Mouse (Mus musculus) natural killer cell, adult 2 months (primary cell): ENCODE results near the gene Rpia.
A peak's percentile ranks its signal among the peaks of the same experiment; 100 is the strongest.

Experiments
- DNase-seq, 2 experiments: peaks; one replicate each; pipeline ENCODE4 v3.0.0; 2022; ENCODE audit warnings: low spot score in 2 of 2

The Rpia gene

DNA sequence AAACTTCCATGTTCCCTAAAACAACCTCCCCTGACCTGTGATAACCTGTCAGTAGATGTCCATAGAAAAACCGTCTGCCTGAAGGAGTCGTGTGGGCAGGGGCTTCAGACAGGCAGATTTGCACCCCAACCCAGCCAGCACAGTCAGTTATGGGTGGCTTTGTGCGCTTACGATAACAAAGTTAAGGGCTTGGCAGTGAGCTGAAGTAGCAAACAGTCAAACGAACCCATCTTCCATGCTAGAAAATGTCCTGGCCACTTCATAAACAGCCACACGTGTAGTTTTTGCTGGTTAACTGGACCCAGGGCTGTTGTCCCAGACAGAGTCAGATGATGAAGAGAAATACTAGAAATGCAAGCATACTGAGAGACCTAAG lies 40.1 kb downstream of the Rpia start:
- no peak for DNase-seq

DNA sequence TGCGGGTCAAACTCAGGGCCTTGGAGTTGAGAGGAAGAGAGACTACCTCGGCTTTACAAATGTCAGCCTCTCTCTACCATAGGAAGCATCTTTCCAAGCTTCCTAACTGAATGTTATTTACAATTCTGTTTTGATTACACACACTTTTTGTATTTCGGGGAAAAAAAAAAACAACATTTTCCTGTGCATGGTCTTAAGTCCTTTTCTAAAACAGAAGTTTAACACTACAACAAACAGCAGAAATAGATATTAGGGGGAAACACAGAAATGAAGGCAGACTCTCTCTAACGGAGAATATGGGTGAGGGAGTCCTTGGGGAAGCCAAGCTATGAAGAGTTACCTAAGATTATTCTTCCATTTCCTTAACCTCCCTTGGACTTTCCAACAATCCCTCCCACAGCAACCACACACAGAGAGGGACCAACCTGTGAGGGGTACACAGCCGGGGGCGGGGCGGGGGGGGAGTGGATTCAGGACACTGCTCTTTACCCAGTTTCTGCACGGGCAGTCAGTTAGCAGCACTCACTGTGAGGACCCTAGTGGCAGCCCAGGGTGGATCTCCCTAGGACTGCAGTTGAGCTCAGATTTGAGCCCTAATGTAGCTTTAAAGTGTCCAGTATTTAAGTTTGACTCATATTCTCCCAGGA lies 40.7 kb downstream of the Rpia start:
- DNase-seq: no peak

DNA sequence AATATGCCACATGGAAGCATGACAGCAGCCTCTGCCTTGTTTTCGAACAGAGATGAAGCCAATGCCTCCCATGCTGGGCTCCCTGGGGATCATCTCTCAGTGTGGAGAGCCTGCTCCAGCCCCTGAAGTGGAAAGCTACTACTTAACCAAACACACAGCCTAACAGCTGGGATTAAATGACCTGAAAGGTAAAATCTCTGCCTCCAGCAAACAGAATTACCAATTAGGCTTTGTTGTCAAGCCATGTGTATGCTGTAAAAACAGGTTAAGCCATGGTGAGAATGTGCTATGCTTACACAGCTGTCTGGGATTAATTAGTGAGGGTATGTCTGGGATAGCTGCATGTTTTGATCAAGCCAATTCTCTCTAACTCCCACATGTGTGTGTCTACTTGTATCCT lies 42.3 kb downstream of the Rpia start:
- no peak for DNase-seq

DNA sequence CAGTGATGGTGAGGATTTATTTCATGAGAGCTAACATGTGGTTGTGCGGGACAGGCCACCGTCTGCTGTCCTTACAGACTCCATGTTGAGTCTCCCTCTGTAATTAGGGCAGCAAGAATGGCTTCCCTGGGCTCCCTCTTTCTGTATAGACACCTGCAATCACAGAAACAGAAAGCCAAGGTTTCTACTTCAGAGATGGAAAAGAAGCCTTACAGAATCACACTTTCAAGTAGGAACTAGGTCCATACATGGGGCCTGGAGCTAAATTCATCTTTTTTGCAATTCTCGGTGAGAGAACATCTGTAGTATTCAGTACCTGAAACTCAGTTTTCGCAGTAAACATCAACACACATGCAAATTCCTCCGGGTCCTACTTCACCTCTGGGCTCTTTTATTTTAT lies 44.3 kb downstream of the Rpia start:
- no peak for DNase-seq

DNA sequence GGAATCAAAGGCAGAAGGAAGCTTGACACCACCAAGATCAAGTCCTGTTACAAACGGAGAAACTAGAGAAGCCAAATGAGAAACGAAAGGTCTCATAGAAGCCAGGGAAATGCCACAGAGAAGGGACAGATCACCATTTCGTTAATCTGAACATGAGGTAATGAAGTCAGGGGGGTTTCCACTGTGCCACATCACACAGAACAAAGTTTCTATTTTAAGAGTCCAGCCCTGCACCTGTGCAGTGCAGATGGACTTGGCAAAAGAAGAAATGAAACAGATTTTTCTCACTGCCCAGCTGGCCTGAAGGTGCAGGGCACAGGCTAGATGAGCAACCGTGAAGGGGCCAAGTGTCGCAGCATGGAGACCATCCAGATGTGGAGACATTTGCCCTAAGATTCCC lies 48.1 kb downstream of the Rpia start:
- DNase-seq: peak in 1 of 2 experiments; percentile 58

DNA sequence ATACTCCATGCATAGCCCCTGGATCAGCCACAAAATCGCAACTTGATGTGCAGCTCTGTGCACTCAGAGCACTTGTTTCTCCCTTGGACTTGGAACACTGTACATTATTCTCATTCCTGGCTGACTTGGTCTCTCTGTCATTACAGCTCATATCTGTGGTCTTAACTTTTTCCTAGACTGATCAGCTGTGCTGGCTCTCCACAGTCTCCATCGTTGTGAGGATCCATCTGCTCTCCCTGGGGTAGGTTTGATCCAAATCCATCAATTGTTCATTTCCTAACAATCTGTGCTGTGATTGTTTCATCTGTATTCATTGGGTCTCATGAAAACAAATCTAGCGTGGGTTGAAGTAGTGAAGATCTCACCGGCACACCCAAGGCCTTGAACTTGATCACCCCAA lies 49.2 kb downstream of the Rpia start:
- no peak for DNase-seq

DNA sequence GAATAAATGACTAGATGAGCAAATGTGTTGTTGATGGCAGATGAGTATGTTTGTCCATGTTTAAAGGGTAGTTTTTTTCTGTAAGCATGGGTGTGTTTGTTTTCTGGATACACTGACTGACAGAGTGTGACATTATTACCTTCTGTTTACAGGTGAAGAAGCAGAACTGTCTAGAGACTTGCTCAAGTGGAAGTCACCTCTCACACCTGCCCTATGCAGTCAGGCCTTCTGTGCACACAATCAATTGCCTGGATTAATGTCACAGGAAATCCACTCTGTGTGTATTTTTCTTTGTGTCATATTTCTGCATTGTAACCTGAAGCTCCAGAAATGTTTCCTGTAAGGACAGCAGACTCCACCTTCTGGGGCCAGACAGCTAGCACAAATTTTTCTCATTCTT lies 51.5 kb downstream of the Rpia start:
- no peak for DNase-seq

DNA sequence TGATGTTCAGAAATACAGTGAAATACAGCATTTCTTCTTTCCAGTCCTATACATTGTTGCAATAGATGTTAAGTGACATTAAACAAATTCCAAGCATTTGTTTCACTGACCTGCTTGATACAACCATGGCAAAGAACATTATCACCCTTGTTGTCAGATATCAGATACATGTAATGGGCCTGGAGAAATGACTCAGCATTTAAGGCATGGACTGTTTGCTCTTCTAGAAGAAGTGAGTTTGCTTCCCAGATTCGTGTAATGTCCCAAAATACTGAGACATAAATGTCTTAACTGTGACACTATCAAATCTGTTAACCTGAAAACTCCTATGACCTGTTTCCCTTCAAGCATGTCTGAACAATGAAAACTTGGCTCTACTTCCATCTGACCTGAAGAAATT lies 52.6 kb downstream of the Rpia start:
- no peak for DNase-seq

DNA sequence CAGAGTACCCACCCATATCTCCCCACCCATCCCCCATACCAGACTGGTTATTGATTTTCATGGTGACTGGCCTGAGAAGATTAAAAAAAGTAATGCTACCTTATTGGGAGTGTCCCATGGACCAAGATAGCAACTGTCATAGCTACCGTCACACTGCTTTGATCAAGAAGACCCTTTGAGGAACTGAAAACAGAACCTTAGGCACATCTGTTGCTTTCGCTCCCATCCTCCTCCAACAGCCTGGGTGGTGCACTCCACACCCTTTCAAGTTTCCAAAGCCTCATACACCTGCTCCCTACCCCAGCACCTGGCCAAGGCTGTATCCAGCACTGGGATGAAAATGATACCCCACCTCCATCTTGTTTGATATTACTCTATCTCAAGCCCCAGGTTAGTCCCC lies 56.5 kb downstream of the Rpia start:
- DNase-seq: peak in 1 of 2 experiments; percentile 56

DNA sequence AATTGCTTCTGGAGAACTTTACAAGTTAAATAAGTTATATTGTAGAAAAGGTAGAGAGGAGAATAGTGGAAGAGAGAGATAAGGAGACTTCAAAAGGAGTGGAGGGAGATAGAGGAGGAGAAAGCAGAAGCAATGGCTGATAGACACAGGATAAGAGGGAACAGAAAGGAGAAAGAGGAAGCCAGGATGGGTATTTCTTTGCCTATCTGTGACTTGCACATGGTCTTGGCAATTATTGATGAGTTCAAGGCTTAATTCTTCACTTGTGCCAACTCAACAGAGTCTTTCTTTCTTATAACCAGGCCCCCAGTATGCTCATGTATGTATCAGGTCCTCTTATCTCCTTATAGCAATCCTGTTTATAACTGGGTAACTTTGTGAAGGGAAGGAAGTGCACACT lies 61.2 kb downstream of the Rpia start:
- no peak for DNase-seq

DNA sequence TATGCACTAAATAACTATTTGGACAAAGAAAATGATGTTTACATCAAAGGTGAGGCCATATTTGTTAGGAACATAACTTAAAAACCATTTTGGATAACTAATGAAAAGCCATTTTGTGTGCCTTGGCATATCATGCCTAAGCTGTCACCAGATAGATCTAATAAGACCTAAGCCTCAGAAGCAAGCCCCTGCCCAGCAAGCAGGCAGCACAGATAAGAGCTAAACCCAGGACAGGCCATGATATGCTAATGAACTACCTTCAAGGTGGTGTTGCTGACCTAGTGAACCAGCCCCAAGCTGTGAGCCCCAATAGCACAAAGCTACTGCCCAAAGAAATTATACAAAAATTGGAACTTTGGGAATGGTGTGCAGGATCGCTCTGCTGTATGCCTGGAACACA lies 62.9 kb downstream of the Rpia start:
- no peak for DNase-seq

DNA sequence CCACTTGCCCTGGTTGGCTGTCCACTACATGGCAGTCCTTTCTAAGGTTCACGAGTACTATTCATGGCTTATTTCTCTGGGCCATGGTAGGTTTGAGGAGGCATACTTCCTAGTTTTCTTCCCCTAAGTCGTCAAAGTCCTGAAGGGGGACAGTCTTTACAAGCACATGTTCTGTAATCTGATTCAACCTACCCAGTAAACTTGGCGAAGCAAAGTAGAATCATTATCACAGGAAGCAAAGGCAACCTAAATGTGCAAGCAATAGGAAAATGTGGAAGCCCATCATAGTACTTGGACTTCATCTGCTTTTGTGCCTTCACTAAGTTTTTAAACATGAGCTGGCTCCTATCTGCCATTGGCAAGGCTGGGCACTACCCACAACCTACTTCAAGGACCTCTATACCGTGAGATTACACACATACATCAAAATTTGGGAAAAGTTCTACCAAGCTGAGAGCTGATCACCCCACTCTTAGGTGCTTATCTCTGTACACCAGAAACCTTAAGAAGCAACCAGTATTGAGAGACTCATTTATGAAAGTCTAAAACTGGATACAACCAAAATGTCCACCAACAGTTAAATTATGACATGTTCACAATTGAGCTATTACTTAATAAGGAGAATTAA lies 64.8 kb downstream of the Rpia start:
- no peak for DNase-seq

DNA sequence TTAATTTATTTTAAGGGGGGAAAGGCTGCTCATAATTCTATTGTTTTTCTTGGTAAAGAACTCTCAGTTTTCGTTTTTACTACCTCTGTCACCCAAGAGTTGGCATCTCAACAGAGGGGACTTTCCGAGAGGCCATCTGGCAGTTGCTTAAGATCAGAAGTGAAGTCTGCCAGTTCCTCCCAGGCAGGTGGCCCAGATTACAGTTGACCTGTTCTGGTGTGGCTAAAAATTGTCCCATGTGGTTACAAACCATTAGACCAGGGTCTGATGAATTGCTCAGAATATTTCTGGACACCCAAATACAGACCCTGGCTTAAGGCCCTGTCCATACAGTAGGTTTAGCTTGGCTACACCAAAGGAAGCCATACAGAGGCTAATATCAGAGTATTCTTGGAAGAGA lies 66.4 kb downstream of the Rpia start:
- peak in 1 of 2 experiments; percentile 44 for DNase-seq

DNA sequence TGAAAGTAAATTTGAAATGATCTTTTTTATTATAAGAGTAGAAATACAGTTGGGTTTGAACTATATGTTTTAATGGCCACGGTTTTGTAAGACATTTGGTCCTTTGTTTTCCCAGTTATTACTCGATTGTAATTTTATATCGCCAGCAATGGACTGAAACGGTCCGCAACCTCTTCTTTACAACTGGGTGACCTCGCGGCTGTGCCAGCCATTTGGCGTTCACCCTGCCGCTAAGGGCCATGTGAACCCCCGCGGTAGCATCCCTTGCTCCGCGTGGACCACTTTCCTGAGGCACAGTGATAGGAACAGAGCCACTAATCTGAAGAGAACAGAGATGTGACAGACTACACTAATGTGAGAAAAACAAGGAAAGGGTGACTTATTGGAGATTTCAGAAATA lies 67.3 kb downstream of the Rpia start:
- DNase-seq: no peak

DNA sequence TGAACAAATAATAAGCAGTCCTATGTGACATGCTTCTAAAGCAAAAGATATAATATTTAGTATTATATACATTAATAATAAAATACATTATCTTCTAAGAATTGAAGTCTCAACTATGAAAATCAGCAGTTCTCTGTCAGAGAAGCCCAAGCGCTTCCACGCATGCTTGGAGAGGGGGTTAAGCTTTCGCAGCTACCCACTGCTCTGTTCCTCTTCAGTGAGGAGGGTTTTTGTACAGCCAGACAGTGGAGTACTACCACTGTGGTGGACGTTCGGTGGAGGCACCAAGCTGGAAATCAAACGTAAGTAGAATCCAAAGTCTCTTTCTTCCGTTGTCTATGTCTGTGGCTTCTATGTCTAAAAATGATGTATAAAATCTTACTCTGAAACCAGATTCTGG lies 69.7 kb downstream of the Rpia start:
- DNase-seq: no peak

DNA sequence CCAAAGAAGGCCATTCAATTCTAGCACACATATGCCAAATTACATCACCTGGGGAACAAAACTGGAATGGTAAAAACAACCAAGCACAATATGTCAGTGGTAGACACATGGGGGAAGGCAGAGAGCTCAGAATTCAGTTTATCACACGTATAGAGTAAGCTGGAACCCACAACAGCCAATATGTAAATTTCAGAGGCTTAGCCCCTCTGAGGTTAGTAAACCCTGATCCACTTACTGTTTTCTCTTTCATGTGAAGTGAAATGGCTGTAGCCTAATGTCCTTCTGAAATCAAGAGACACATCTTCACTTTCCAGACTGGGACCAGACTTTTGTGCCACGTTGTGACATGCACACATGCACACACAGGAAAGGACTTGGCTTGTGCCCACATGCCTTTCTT lies 73.3 kb downstream of the Rpia start:
- DNase-seq: no peak

DNA sequence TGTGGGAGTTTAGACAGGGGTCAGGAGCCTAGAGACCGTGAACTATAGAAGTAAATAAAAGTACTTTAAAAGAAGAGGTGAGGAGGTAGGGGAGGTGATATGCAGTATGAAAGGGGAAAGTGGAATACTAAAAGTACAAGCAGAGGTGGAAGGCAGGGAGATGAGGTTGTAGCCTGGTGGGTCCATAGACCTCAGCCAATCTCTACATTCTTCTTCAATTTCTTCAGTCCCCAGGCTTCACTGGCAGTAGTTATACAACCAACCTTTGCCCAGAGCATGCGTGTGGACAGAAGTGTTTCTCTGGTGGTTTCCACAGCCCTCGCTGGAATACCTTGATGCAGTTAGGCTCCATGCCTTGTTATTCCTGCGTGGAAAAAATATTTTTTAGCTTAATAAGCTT lies 73.9 kb downstream of the Rpia start:
- no peak for DNase-seq

DNA sequence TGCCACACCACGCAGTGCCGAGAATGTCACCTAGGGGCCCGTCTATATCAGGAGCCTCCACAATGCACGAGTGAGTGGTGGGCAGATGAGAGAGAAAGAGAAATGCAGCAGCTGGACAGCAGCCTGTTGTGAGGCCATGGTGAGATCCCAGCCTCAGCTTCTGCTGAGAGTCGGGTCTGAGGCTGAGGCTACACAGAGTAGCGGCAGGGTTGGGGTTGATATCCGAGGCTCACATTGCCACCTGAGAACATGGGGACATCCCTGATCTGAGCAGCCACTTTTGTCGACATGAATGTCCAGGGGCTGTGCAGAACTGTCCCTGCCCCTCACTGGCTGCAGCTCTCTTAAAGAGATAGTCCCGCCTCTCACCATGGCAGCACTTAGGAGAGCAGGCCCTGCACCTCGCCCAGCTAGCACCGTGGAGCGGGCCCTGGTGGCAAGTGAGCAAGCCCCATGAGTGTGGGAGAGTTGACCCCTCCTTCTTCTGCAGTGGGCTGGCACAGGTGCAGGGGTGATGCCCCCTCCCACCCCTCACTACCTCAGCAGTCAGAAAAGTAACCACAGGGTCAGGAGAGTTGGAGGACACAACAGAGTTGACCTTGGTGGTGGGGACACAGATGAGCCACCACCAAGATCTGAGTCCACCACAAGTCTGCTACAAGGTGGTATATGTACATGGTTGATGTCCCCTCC lies 75.2 kb downstream of the Rpia start:
- no peak for DNase-seq
